Mouse (Mus musculus): Measurements from ENCODE around the gene Rgp1. TPM values are rescaled to one million over a fixed set of nuclear protein-coding genes. Genes with fewer than 3 reads are reported as not detected.
"Not testable (repeated sequence)": the region's sequence is repeated elsewhere in the genome, so short reads cannot be mapped to it uniquely, and the experiment has no call there.

Gene Rgp1
- polyA plus RNA-seq, 1 experiment from 2014 or later: 32.2 TPM

GRCm38 (mm10) chr4:43583421-43583820, 4.9 kb downstream of the Rgp1 start:
- H3K9me3 ChIP-seq: no peaks in the 10 kb centered on the region
- no peak overlapping the region for H3K9ac ChIP-seq
- H3K4me1 ChIP-seq: peaks cover 11% of the 10 kb centered on the region
- no peak overlapping the region for H3K4me3 ChIP-seq
- WGBS: 61% methylated on average over 7 of the region's 7 CpGs
- ATAC-seq (ENCODE audit: borderline replicate concordance, extremely low read depth, low FRiP score, low TSS enrichment): no peak
- no peak overlapping the region for H3K27ac ChIP-seq
- H3K27me3 ChIP-seq: no peaks in the 10 kb centered on the region
- no peak overlapping the region for H3K4me2 ChIP-seq
- peaks cover 36% of the 10 kb centered on the region for H3K36me3 ChIP-seq

GRCm38 (mm10) chr4:43584444-43585416, 6.2 kb downstream of the Rgp1 start, which contains the start of gene Msmp:
Gene Msmp (minus strand): TSS chr4:43584494.
- Histone ChIP-seq H3K27me3 (no peaks in the 10 kb centered on the region), H3K9me3 (no peaks in the 10 kb centered on the region), H3K4me2 (no peak within 1 kb of the TSS), H3K9ac (no peak within 1 kb of the TSS), H3K27ac (no peak within 1 kb of the TSS), H3K36me3 (peaks cover 36% of the 10 kb centered on the region), H3K4me1 (peaks cover 5% of the 10 kb centered on the region), H3K4me3 (no peak within 1 kb of the TSS)
- 57% methylated on average over 12 of the region's 12 CpGs for WGBS
- no peak for ATAC-seq (ENCODE audit: borderline replicate concordance, extremely low read depth, low FRiP score, low TSS enrichment)

- no peaks in the 10 kb centered on the region for H3K9me3 ChIP-seq
- no peak overlapping the region for H3K9ac ChIP-seq
- H3K36me3 ChIP-seq: peaks cover 34% of the 10 kb centered on the region
- no peak overlapping the region for H3K27ac ChIP-seq
- WGBS: 28% methylated on average over 10 of the region's 10 CpGs
- H3K4me3 ChIP-seq: no peak overlapping the region
- H3K4me1 ChIP-seq: no peaks in the 10 kb centered on the region
- no peak for ATAC-seq (ENCODE audit: borderline replicate concordance, extremely low read depth, low FRiP score, low TSS enrichment)
- no peak overlapping the region for H3K4me2 ChIP-seq
- no peaks in the 10 kb centered on the region for H3K27me3 ChIP-seq
Observed at GRCm38 (mm10) chr4:43585682-43586081, 7.2 kb downstream of the Rgp1 start.

- no peak for ATAC-seq (ENCODE audit: borderline replicate concordance, extremely low read depth, low FRiP score, low TSS enrichment)
- no peak overlapping the region for H3K4me2 ChIP-seq
- H3K9me3 ChIP-seq: no peaks in the 10 kb centered on the region
- H3K4me1 ChIP-seq: no peaks in the 10 kb centered on the region
- H3K36me3 ChIP-seq: peaks cover 26% of the 10 kb centered on the region
- WGBS: 71% methylated on average over 8 of the region's 8 CpGs
- H3K9ac ChIP-seq: no peak overlapping the region
- H3K4me3 ChIP-seq: no peak overlapping the region
- no peak overlapping the region for H3K27ac ChIP-seq
- no peaks in the 10 kb centered on the region for H3K27me3 ChIP-seq
Observed at GRCm38 (mm10) chr4:43586411-43586810, 7.9 kb downstream of the Rgp1 start.

GRCm38 (mm10) chr4:43587681-43588080, 9.2 kb downstream of the Rgp1 start:
- ATAC-seq (ENCODE audit: borderline replicate concordance, extremely low read depth, low FRiP score, low TSS enrichment): no peak
- Histone ChIP-seq H3K4me1 (no peaks in the 10 kb centered on the region), H3K36me3 (peaks cover 14% of the 10 kb centered on the region), H3K9ac (no peak overlapping the region), H3K27me3 (no peaks in the 10 kb centered on the region), H3K4me2 (no peak overlapping the region), H3K9me3 (no peaks in the 10 kb centered on the region), H3K27ac (no peak overlapping the region), H3K4me3 (no peak overlapping the region)
- WGBS: 41% methylated on average over 7 of the region's 7 CpGs

GRCm38 (mm10) chr4:43591543-43591942, 13.0 kb downstream of the Rgp1 start:
- no peak overlapping the region for H3K4me2 ChIP-seq
- no peak for ATAC-seq (ENCODE audit: borderline replicate concordance, extremely low read depth, low FRiP score, low TSS enrichment)
- no peaks in the 10 kb centered on the region for H3K27me3 ChIP-seq
- 45% methylated on average over 5 of the region's 5 CpGs for WGBS
- no peaks in the 10 kb centered on the region for H3K4me1 ChIP-seq
- no peak overlapping the region for H3K9ac ChIP-seq
- H3K27ac ChIP-seq: no peak overlapping the region
- H3K4me3 ChIP-seq: no peak overlapping the region
- no peaks in the 10 kb centered on the region for H3K36me3 ChIP-seq
- no peaks in the 10 kb centered on the region for H3K9me3 ChIP-seq

- H3K9me3 ChIP-seq: no peaks in the 10 kb centered on the region
- no peak for ATAC-seq (ENCODE audit: borderline replicate concordance, extremely low read depth, low FRiP score, low TSS enrichment)
- no peak overlapping the region for H3K27ac ChIP-seq
- no peaks in the 10 kb centered on the region for H3K36me3 ChIP-seq
- no peaks in the 10 kb centered on the region for H3K4me1 ChIP-seq
- H3K4me3 ChIP-seq: no peak overlapping the region
- 64% methylated on average over 3 of the region's 3 CpGs for WGBS
- no peak overlapping the region for H3K4me2 ChIP-seq
- H3K9ac ChIP-seq: no peak overlapping the region
- no peaks in the 10 kb centered on the region for H3K27me3 ChIP-seq
Observed at GRCm38 (mm10) chr4:43591961-43592360, 13.4 kb downstream of the Rgp1 start.

- ATAC-seq (ENCODE audit: borderline replicate concordance, extremely low read depth, low FRiP score, low TSS enrichment): no peak
- Histone ChIP-seq H3K9ac (no peak overlapping the region), H3K27me3 (no peaks in the 10 kb centered on the region), H3K9me3 (no peaks in the 10 kb centered on the region), H3K4me2 (no peak overlapping the region), H3K36me3 (no peaks in the 10 kb centered on the region), H3K27ac (no peak overlapping the region), H3K4me1 (no peaks in the 10 kb centered on the region), H3K4me3 (no peak overlapping the region)
- 53% methylated on average over 3 of the region's 3 CpGs for WGBS
Observed at GRCm38 (mm10) chr4:43593453-43593852, 14.9 kb downstream of the Rgp1 start.

GRCm38 (mm10) chr4:43596597-43596996, 18.1 kb downstream of the Rgp1 start:
- H3K27ac ChIP-seq; ATAC-seq (ENCODE audit: borderline replicate concordance, extremely low read depth, low FRiP score, low TSS enrichment); H3K27me3 ChIP-seq; H3K36me3 ChIP-seq; H3K4me2 ChIP-seq; H3K9me3 ChIP-seq; H3K4me3 ChIP-seq; H3K4me1 ChIP-seq; H3K9ac ChIP-seq: not testable (repeated sequence)
- WGBS: 67% methylated on average over 2 of the region's 2 CpGs

- Histone ChIP-seq H3K4me2 (no peak overlapping the region), H3K36me3 (no peaks in the 10 kb centered on the region), H3K4me3 (no peak overlapping the region), H3K4me1 (no peaks in the 10 kb centered on the region), H3K9me3 (no peaks in the 10 kb centered on the region), H3K9ac (no peak overlapping the region), H3K27me3 (no peaks in the 10 kb centered on the region), H3K27ac (no peak overlapping the region)
- ATAC-seq (ENCODE audit: borderline replicate concordance, extremely low read depth, low FRiP score, low TSS enrichment): no peak
- WGBS: 71% methylated on average over 4 of the region's 4 CpGs
Observed at GRCm38 (mm10) chr4:43598200-43598599, 19.7 kb downstream of the Rgp1 start.

GRCm38 (mm10) chr4:43598650-43599380, 20.3 kb downstream of the Rgp1 start:
- Histone ChIP-seq H3K27ac (no peak overlapping the region), H3K4me1 (no peaks in the 10 kb centered on the region), H3K4me2 (no peak overlapping the region), H3K4me3 (no peak overlapping the region), H3K9me3 (no peaks in the 10 kb centered on the region), H3K27me3 (no peaks in the 10 kb centered on the region), H3K36me3 (no peaks in the 10 kb centered on the region), H3K9ac (no peak overlapping the region)
- 76% methylated on average over 7 of the region's 7 CpGs for WGBS
- no peak for ATAC-seq (ENCODE audit: borderline replicate concordance, extremely low read depth, low FRiP score, low TSS enrichment)
